Mouse (Mus musculus) left cerebral cortex, postnatal 14 days (tissue): Measurements from ENCODE around the gene Ttc39b. TPM values are rescaled to one million over a fixed set of nuclear protein-coding genes. Genes with fewer than 3 reads are reported as not detected.

Source experiments
- total RNA-seq, 2 experiments: library from RNA; stranded (reverse); gene quantifications; 2 replicates each; pipeline ENCODE4 v1.2.3; 2021

Ttc39b gene
- total RNA-seq, 2 experiments from 2014 or later, result 46.6 to 54.0 TPM

Other genes starting within 250 kb of the Ttc39b start
- 10 to 100 TPM; 40.3 to 43.8 TPM for gene Snapc3, start 93.5 kb upstream of the Ttc39b start, total RNA-seq
- 100 to 1,000 TPM; 182 to 200 TPM for gene Psip1, start 162.2 kb upstream of the Ttc39b start, total RNA-seq
- gene Ccdc171, start 201.3 kb upstream of the Ttc39b start, total RNA-seq, result 1 to 10 TPM; 1.7 to 2.4 TPM